Mouse (Mus musculus): ENCODE measurements at regions not wholly inside any gene's neighbourhood (a gene's known extent, or its start where the extent isn't known, plus 50 kb on each side); places are given as distances from the start of the nearest gene placed in this dataset.

DNA sequence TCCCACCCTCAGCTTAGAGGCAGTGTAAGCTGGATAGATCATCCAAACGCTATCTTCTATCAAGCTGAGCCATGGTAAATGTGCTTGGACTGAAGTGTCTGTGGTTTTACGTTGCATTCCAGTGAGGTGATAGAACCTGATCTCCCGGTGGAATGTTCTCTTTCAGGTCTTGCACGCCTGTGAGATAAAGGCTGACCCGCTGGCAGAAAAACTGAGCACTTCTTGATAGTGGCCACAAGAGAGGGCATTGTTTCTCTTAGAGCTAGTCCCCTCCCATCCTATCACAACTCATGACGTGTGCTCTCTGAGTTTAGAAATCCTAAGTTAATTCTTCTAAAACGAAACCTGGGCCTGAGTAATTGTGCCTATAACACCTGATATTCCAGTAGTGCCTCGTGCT lies 149.1 kb upstream of the Ccn2 start:
- TF ChIP-seq CTCF (IDR thresholded peaks at IDR 0.05; ENCODE audit: borderline replicate concordance, control insufficient read depth, extremely low read depth, insufficient read depth, low read length, poor library complexity) (no peak), POLR2A (IDR thresholded peaks at IDR 0.05; ENCODE audit: control insufficient read depth, extremely low read depth, insufficient read depth, low read length, poor library complexity) (no peak)
- WGBS, result 92% methylated on average over 8 of the region's 8 CpGs
- H3K4me1 ChIP-seq (replicated peaks; ENCODE audit: control insufficient read depth, insufficient read depth, low read length), result no peaks in the 10 kb centered on the region
- no peaks in the 10 kb centered on the region for H3K36me3 ChIP-seq (ENCODE audit: control insufficient read depth, insufficient read depth, low read length)
- no peak overlapping the region for H3K27ac ChIP-seq (ENCODE audit: control insufficient read depth, insufficient read depth, low read length)
- no peak overlapping the region for H3K4me3 ChIP-seq (ENCODE audit: control insufficient read depth, insufficient read depth, low read length)
- H3K27me3 ChIP-seq (ENCODE audit: control insufficient read depth, insufficient read depth, low read length), result no peaks in the 10 kb centered on the region
- DNase-seq, result no peak

DNA sequence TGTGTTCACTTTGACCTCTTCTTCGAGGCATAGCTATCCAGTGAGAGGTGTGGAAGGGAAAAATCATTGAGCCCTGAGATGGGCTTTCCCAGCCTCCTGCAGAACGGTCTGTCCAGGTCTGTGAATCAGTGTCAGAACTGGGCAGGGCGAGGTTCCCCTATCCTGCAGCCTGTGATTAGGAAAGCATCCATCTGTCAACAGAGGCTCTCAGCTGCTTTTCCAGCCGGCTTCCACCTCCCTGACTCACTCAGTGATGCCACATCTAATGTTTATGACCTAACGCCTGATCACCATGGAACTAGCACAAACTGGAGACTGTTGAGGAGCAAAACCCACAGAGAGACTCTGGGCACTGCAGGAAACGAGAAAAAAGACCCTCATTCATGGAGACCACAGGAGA lies 148.1 kb upstream of the Ccn2 start:
- no peaks in the 10 kb centered on the region for H3K36me3 ChIP-seq (ENCODE audit: control insufficient read depth, insufficient read depth, low read length)
- no peaks in the 10 kb centered on the region for H3K4me1 ChIP-seq (replicated peaks; ENCODE audit: control insufficient read depth, insufficient read depth, low read length)
- H3K27me3 ChIP-seq (ENCODE audit: control insufficient read depth, insufficient read depth, low read length), result no peaks in the 10 kb centered on the region
- H3K27ac ChIP-seq (ENCODE audit: control insufficient read depth, insufficient read depth, low read length), result no peak overlapping the region
- no peak for DNase-seq
- TF ChIP-seq POLR2A (IDR thresholded peaks at IDR 0.05; ENCODE audit: control insufficient read depth, extremely low read depth, insufficient read depth, low read length, poor library complexity), result no peak
- no peak overlapping the region for H3K4me3 ChIP-seq (ENCODE audit: control insufficient read depth, insufficient read depth, low read length)
- 94% methylated on average over 6 of the region's 6 CpGs for WGBS

DNA sequence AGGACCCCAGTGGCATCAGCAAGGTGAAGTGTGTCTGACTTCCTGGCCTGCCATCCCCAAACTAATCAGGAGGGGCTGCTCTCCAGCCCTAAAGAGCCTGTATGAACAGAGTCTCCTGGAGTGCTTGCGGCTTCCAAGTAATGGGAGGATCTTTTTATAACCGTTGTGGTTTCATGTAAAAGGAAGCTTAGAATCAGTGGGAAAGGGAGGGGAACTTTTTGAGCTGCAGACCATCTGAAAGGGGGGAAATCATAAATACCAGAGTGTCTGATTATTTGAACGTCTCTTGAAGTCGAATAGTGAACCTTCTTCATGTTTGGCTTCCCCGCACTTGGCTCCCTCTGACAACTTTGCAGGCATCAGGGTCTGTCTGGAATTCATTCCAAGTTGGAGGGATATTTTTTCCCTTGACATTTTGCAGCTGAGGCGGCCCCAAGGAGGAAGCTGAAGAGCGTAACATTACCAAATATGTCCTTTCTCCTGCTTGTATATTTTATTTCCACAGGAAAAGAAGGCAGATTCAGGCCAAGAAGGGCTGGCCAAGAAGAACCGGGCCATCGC lies 147.2 kb upstream of the Ccn2 start:
- WGBS, result 23% methylated on average over 9 of the region's 9 CpGs
- Histone ChIP-seq H3K36me3 (ENCODE audit: control insufficient read depth, insufficient read depth, low read length) (no peaks in the 10 kb centered on the region), H3K4me1 (replicated peaks; ENCODE audit: control insufficient read depth, insufficient read depth, low read length) (no peaks in the 10 kb centered on the region), H3K4me3 (ENCODE audit: control insufficient read depth, insufficient read depth, low read length) (no peak overlapping the region), H3K27me3 (ENCODE audit: control insufficient read depth, insufficient read depth, low read length) (no peaks in the 10 kb centered on the region), H3K27ac (ENCODE audit: control insufficient read depth, insufficient read depth, low read length) (no peak overlapping the region)
- no peak for DNase-seq
- TF ChIP-seq CTCF (IDR thresholded peaks at IDR 0.05; ENCODE audit: borderline replicate concordance, control insufficient read depth, extremely low read depth, insufficient read depth, low read length, poor library complexity), result no peak
- no peak for TF ChIP-seq POLR2A (IDR thresholded peaks at IDR 0.05; ENCODE audit: control insufficient read depth, extremely low read depth, insufficient read depth, low read length, poor library complexity)

DNA sequence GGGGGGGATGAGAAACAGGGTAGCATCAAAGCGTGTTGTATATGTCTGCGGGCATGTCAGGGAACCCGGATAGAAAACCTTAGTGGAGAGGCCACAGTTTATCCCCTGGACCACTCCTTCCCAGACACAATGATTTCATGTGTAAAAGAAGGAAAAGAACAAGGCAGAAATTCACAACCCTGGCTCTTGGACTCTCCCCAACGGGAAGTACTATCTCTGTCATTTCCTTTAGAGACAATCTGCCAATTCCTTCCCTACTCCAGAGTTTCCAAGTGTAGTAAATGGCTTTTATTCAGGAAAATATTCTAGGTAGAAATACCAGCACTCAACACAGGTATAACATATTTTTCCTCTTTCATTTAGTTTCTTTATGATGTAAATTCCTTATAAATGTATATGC lies 141.7 kb upstream of the Ccn2 start:
- H3K27ac ChIP-seq (ENCODE audit: control insufficient read depth, insufficient read depth, low read length), result no peak overlapping the region
- H3K4me1 ChIP-seq (replicated peaks; ENCODE audit: control insufficient read depth, insufficient read depth, low read length), result no peaks in the 10 kb centered on the region
- no peaks in the 10 kb centered on the region for H3K36me3 ChIP-seq (ENCODE audit: control insufficient read depth, insufficient read depth, low read length)
- 94% methylated on average over 4 of the region's 4 CpGs for WGBS
- no peaks in the 10 kb centered on the region for H3K27me3 ChIP-seq (ENCODE audit: control insufficient read depth, insufficient read depth, low read length)
- TF ChIP-seq CTCF (IDR thresholded peaks at IDR 0.05; ENCODE audit: borderline replicate concordance, control insufficient read depth, extremely low read depth, insufficient read depth, low read length, poor library complexity) (no peak), POLR2A (IDR thresholded peaks at IDR 0.05; ENCODE audit: control insufficient read depth, extremely low read depth, insufficient read depth, low read length, poor library complexity) (no peak)
- H3K4me3 ChIP-seq (ENCODE audit: control insufficient read depth, insufficient read depth, low read length), result no peak overlapping the region
- no peak for DNase-seq

DNA sequence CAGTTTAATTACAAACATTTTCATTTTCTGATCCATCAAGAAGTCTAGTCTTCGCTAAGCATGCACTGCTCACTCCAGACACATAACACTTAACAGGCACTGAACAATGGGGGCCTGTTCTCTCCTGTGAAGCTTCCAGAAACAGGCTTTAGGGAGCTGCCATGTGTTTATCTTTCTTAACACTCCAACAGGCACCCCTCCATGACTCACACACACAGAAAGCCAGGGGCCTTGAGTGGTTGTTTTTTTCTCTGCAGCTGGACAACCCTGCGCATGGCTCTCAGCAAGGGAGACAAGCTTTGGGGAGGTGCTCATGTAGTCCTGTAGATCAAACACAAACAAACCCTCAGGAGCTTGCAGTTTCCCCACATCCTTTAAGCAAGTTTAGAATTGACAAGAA lies 136.6 kb upstream of the Ccn2 start:
- TF ChIP-seq POLR2A (IDR thresholded peaks at IDR 0.05; ENCODE audit: control insufficient read depth, extremely low read depth, insufficient read depth, low read length, poor library complexity) (no peak), CTCF (IDR thresholded peaks at IDR 0.05; ENCODE audit: borderline replicate concordance, control insufficient read depth, extremely low read depth, insufficient read depth, low read length, poor library complexity) (no peak)
- Histone ChIP-seq H3K4me1 (replicated peaks; ENCODE audit: control insufficient read depth, insufficient read depth, low read length) (0 out of 2 replicates have a peak, but pooled peaks cover 2% of the 10 kb centered on the region), H3K27me3 (ENCODE audit: control insufficient read depth, insufficient read depth, low read length) (no peaks in the 10 kb centered on the region), H3K27ac (ENCODE audit: control insufficient read depth, insufficient read depth, low read length) (peak overlapping the region; percentile 28; the same call in 1 of the 2 replicates), H3K4me3 (ENCODE audit: control insufficient read depth, insufficient read depth, low read length) (no peak overlapping the region), H3K36me3 (ENCODE audit: control insufficient read depth, insufficient read depth, low read length) (no peaks in the 10 kb centered on the region)
- DNase-seq, result no peak
- WGBS, result 72% methylated on average over 2 of the region's 2 CpGs

DNA sequence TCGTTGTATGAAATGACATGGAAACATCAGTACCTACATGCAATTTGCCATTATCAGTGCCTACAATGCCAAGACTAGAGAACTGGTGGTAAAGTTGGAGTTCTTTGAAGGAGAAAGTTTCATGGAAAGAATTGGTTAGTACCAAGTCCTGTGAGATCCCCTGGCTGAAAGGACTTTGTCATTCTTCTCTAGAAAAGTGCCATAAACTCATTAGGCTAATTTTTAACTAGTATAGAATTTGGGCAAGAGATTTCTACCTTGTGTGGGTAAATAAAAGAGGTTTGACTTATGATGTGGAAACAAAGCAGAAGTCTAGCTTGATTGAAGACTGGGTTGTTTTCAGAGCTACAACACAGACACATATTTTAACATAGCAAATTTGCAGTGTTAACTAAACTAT lies 131.4 kb upstream of the Ccn2 start:
- DNase-seq, result no peak
- 95% methylated on average over 1 of the region's 1 CpGs for WGBS
- Histone ChIP-seq H3K4me1 (replicated peaks; ENCODE audit: control insufficient read depth, insufficient read depth, low read length) (0 out of 2 replicates have a peak, but pooled peaks cover 2% of the 10 kb centered on the region), H3K4me3 (ENCODE audit: control insufficient read depth, insufficient read depth, low read length) (no peak overlapping the region), H3K27me3 (ENCODE audit: control insufficient read depth, insufficient read depth, low read length) (no peaks in the 10 kb centered on the region), H3K27ac (ENCODE audit: control insufficient read depth, insufficient read depth, low read length) (no peak overlapping the region), H3K36me3 (ENCODE audit: control insufficient read depth, insufficient read depth, low read length) (no peaks in the 10 kb centered on the region)
- TF ChIP-seq CTCF (IDR thresholded peaks at IDR 0.05; ENCODE audit: borderline replicate concordance, control insufficient read depth, extremely low read depth, insufficient read depth, low read length, poor library complexity) (no peak), POLR2A (IDR thresholded peaks at IDR 0.05; ENCODE audit: control insufficient read depth, extremely low read depth, insufficient read depth, low read length, poor library complexity) (no peak)

DNA sequence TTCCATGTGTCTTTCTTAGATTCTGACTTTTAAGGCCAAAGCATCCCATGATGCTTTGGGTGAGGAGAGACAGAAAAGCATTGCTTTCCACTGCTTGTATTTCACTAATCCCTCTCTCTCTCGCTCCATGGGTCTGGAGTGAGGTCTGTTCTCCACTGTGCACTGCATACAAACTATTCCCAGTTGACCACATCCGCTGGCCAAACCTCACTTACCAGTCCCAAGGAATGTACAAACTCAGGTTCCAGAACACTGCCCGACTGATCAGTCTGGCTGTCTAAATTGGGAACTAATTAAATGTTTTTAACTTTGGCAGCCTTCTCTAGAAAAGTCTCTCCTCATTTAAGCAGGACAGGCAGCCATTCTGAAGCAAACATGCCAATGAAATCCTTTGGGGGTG lies 130.9 kb upstream of the Ccn2 start:
- TF ChIP-seq POLR2A (IDR thresholded peaks at IDR 0.05; ENCODE audit: control insufficient read depth, extremely low read depth, insufficient read depth, low read length, poor library complexity) (no peak), CTCF (IDR thresholded peaks at IDR 0.05; ENCODE audit: borderline replicate concordance, control insufficient read depth, extremely low read depth, insufficient read depth, low read length, poor library complexity) (no peak)
- 92% methylated on average over 3 of the region's 3 CpGs for WGBS
- H3K4me1 ChIP-seq (replicated peaks; ENCODE audit: control insufficient read depth, insufficient read depth, low read length), result 0 out of 2 replicates have a peak, but pooled peaks cover 2% of the 10 kb centered on the region
- H3K36me3 ChIP-seq (ENCODE audit: control insufficient read depth, insufficient read depth, low read length), result no peaks in the 10 kb centered on the region
- H3K27me3 ChIP-seq (ENCODE audit: control insufficient read depth, insufficient read depth, low read length), result no peaks in the 10 kb centered on the region
- H3K4me3 ChIP-seq (ENCODE audit: control insufficient read depth, insufficient read depth, low read length), result no peak overlapping the region
- no peak overlapping the region for H3K27ac ChIP-seq (ENCODE audit: control insufficient read depth, insufficient read depth, low read length)
- DNase-seq, result no peak
